Mouse (Mus musculus): ENCODE measurements around the gene Adgrl2. TPM values are rescaled to one million over a fixed set of nuclear protein-coding genes. Genes with fewer than 3 reads are reported as not detected.
A peak's percentile ranks its signal among the peaks of the same experiment; 100 is the strongest.

Adgrl2 gene
- polyA plus RNA-seq, 1 experiment from 2014 or later, result 86.7 TPM

GRCm38 (mm10) chr3:148899857-148900256 lies 90.5 kb downstream of the Adgrl2 start:
- no peak for ATAC-seq (ENCODE audit: insufficient number of reproducible peaks, low FRiP score, low TSS enrichment, low read depth)
- no peak overlapping the region for H3K4me3 ChIP-seq (replicated peaks)

GRCm38 (mm10) chr3:148899416-148899815 lies 90.9 kb downstream of the Adgrl2 start:
- H3K4me1 ChIP-seq, result peaks cover 29% of the 10 kb centered on the region

More at GRCm38 (mm10) chr3:148899857-148900256, 90.5 kb downstream of the Adgrl2 start:
- Histone ChIP-seq H3K36me3 (no peaks in the 10 kb centered on the region), H3K4me1 (peaks cover 27% of the 10 kb centered on the region), H3K27me3 (no peaks in the 10 kb centered on the region), H3K27ac (replicated peaks) (no peak overlapping the region), H3K4me2 (replicated peaks) (no peak overlapping the region), H3K9me3 (replicated peaks) (no peaks in the 10 kb centered on the region), H3K9ac (no peak overlapping the region)
- WGBS, result 50% methylated on average over 6 of the region's 6 CpGs

GRCm38 (mm10) chr3:148898535-148899250 lies 91.7 kb downstream of the Adgrl2 start:
- no peak overlapping the region for H3K27ac ChIP-seq (replicated peaks)
- H3K4me3 ChIP-seq (replicated peaks), result no peak overlapping the region
- H3K27me3 ChIP-seq, result no peaks in the 10 kb centered on the region
- no peak overlapping the region for H3K9ac ChIP-seq
- H3K9me3 ChIP-seq (replicated peaks), result no peaks in the 10 kb centered on the region
- H3K36me3 ChIP-seq, result no peaks in the 10 kb centered on the region
- WGBS, result 72% methylated on average over 8 of the region's 8 CpGs
- H3K4me1 ChIP-seq, result peaks cover 29% of the 10 kb centered on the region
- ATAC-seq (ENCODE audit: insufficient number of reproducible peaks, low FRiP score, low TSS enrichment, low read depth), result no peak
- no peak overlapping the region for H3K4me2 ChIP-seq (replicated peaks)

More at GRCm38 (mm10) chr3:148899416-148899815, 90.9 kb downstream of the Adgrl2 start:
- Histone ChIP-seq H3K36me3 (no peaks in the 10 kb centered on the region), H3K9me3 (replicated peaks) (no peaks in the 10 kb centered on the region), H3K9ac (no peak overlapping the region), H3K27me3 (no peaks in the 10 kb centered on the region), H3K4me3 (replicated peaks) (no peak overlapping the region), H3K4me2 (replicated peaks) (no peak overlapping the region), H3K27ac (replicated peaks) (no peak overlapping the region)
- 59% methylated on average over 6 of the region's 6 CpGs for WGBS
- no peak for ATAC-seq (ENCODE audit: insufficient number of reproducible peaks, low FRiP score, low TSS enrichment, low read depth)

DNA sequence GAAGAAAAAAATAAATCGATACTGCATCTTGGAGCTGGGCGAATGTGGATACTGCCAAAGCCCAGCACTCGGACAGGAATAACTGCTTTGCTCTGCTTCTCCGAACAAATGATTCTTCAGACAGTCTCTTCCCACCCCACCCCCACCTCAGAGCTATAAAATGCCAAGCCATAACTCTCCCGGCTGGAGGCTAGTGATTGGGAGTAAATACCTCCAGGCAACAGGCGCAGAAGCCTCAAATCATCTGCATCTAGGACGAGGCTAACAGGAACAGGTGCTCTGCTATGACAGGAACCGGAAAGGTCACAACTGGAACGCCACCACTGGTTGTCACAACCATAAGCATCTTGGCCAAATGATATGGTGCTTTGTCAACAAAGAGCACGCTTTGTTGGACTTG lies 94.1 kb downstream of the Adgrl2 start:
- Histone ChIP-seq H3K36me3 (no peaks in the 10 kb centered on the region), H3K4me1 (peaks cover 29% of the 10 kb centered on the region), H3K4me2 (replicated peaks) (no peak overlapping the region), H3K4me3 (replicated peaks) (no peak overlapping the region), H3K27me3 (no peaks in the 10 kb centered on the region), H3K27ac (replicated peaks) (no peak overlapping the region), H3K9ac (no peak overlapping the region), H3K9me3 (replicated peaks) (no peaks in the 10 kb centered on the region)
- 46% methylated on average over 10 of the region's 10 CpGs for WGBS
- ATAC-seq (ENCODE audit: insufficient number of reproducible peaks, low FRiP score, low TSS enrichment, low read depth), result peak; percentile 29; the same call in 1 of the 2 replicates

- WGBS, result 76% methylated on average over 13 of the region's 13 CpGs
- no peak overlapping the region for H3K4me2 ChIP-seq (replicated peaks)
- no peak overlapping the region for H3K9ac ChIP-seq
- peaks cover 29% of the 10 kb centered on the region for H3K4me1 ChIP-seq
- H3K36me3 ChIP-seq, result no peaks in the 10 kb centered on the region
- no peak overlapping the region for H3K27ac ChIP-seq (replicated peaks)
- H3K4me3 ChIP-seq (replicated peaks), result no peak overlapping the region
- no peaks in the 10 kb centered on the region for H3K27me3 ChIP-seq
- 0 out of 2 replicates have a peak, but pooled peaks have one; percentile 39 for ATAC-seq (ENCODE audit: insufficient number of reproducible peaks, low FRiP score, low TSS enrichment, low read depth)
- H3K9me3 ChIP-seq (replicated peaks), result no peaks in the 10 kb centered on the region
Observed at GRCm38 (mm10) chr3:148895396-148896109, 94.8 kb downstream of the Adgrl2 start.

GRCm38 (mm10) chr3:148894867-148895266 lies 95.5 kb downstream of the Adgrl2 start:
- 76% methylated on average over 8 of the region's 8 CpGs for WGBS

GRCm38 (mm10) chr3:148887902-148888301 lies 102.5 kb downstream of the Adgrl2 start:
- ATAC-seq (ENCODE audit: insufficient number of reproducible peaks, low FRiP score, low TSS enrichment, low read depth), result no peak

More at GRCm38 (mm10) chr3:148894867-148895266, 95.5 kb downstream of the Adgrl2 start:
- H3K9me3 ChIP-seq (replicated peaks), result no peaks in the 10 kb centered on the region
- H3K9ac ChIP-seq, result no peak overlapping the region
- ATAC-seq (ENCODE audit: insufficient number of reproducible peaks, low FRiP score, low TSS enrichment, low read depth), result no peak
- H3K27me3 ChIP-seq, result no peaks in the 10 kb centered on the region
- H3K4me3 ChIP-seq (replicated peaks), result no peak overlapping the region
- no peaks in the 10 kb centered on the region for H3K36me3 ChIP-seq
- 0 out of 2 replicates have a peak overlapping the region, but pooled peaks have one; percentile 4 for H3K27ac ChIP-seq (replicated peaks)
- peaks cover 29% of the 10 kb centered on the region for H3K4me1 ChIP-seq
- H3K4me2 ChIP-seq (replicated peaks), result no peak overlapping the region

DNA sequence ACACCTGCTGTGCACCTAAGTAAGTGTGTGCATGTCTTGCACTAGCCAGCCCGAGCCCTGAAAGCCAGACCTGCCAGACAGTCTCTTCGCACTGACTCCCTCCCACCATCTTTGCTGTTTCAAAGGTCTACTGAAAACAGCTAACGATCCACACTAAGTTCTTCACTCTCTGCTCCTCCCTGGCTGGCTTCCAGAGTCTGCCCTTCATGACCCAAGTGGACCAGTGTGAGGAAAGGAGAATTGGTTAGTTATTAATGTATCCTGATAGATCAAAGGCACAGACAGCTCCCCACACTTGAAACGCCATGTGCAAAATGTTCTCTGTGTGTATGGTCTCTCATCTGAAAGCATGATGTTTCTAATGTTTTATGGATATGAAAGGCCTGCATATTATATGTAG lies 103.4 kb downstream of the Adgrl2 start:
- Histone ChIP-seq H3K4me3 (replicated peaks) (no peak overlapping the region), H3K36me3 (peaks cover 18% of the 10 kb centered on the region; the same call in 1 of the 2 replicates), H3K9me3 (replicated peaks) (no peaks in the 10 kb centered on the region), H3K9ac (no peak overlapping the region), H3K4me1 (no peaks in the 10 kb centered on the region), H3K4me2 (replicated peaks) (no peak overlapping the region), H3K27ac (replicated peaks) (no peak overlapping the region), H3K27me3 (no peaks in the 10 kb centered on the region)
- WGBS, result 85% methylated on average over 4 of the region's 4 CpGs
- ATAC-seq (ENCODE audit: insufficient number of reproducible peaks, low FRiP score, low TSS enrichment, low read depth), result no peak

More at GRCm38 (mm10) chr3:148887902-148888301, 102.5 kb downstream of the Adgrl2 start:
- Histone ChIP-seq H3K27me3 (no peaks in the 10 kb centered on the region), H3K27ac (replicated peaks) (no peak overlapping the region), H3K9me3 (replicated peaks) (no peaks in the 10 kb centered on the region), H3K4me2 (replicated peaks) (no peak overlapping the region), H3K36me3 (peaks cover 18% of the 10 kb centered on the region; the same call in 1 of the 2 replicates), H3K4me1 (no peaks in the 10 kb centered on the region), H3K4me3 (replicated peaks) (no peak overlapping the region), H3K9ac (no peak overlapping the region)
- 83% methylated on average over 5 of the region's 5 CpGs for WGBS

DNA sequence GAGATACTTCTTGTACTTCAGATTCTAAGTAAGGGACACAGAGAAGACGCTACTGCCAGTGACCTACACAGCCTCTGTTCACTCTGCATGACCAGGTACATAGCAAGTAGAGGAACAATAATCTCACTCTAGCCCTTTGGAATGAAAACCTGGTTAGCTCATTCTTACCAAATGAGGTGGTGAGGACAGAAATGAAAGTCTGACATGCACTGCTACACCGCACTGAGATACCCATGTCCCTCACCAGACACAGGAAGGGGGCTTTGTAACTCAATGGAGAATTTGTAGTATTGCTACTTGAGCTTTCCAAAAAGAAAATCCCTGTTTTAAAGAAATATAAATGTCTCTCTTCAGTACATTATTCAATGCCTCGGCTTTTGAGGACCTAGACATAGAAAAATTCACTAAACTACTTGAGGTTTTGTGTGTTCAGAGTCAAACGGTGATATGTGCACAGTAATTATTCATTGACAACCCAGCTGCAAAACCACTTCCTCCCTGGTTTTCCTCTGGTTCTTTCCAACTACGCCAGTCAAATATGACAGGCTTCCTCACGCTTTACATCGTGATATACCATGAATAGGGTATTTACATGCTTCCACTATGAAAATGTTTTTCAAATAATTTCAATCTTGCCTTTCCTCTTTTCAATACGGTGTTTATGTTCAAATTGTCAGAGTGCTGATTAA lies 104.2 kb downstream of the Adgrl2 start:
- Histone ChIP-seq H3K27ac (replicated peaks) (no peak overlapping the region), H3K4me2 (replicated peaks) (no peak overlapping the region), H3K9ac (no peak overlapping the region), H3K27me3 (no peaks in the 10 kb centered on the region), H3K36me3 (peaks cover 18% of the 10 kb centered on the region; the same call in 1 of the 2 replicates), H3K9me3 (replicated peaks) (no peaks in the 10 kb centered on the region), H3K4me3 (replicated peaks) (no peak overlapping the region), H3K4me1 (no peaks in the 10 kb centered on the region)
- ATAC-seq (ENCODE audit: insufficient number of reproducible peaks, low FRiP score, low TSS enrichment, low read depth), result no peak
- 77% methylated on average over 8 of the region's 8 CpGs for WGBS

- no peaks in the 10 kb centered on the region for H3K27me3 ChIP-seq
- H3K36me3 ChIP-seq, result peaks cover 18% of the 10 kb centered on the region; the same call in 1 of the 2 replicates
- no peak overlapping the region for H3K27ac ChIP-seq (replicated peaks)
- H3K9me3 ChIP-seq (replicated peaks), result no peaks in the 10 kb centered on the region
- ATAC-seq (ENCODE audit: insufficient number of reproducible peaks, low FRiP score, low TSS enrichment, low read depth), result no peak
- no peak overlapping the region for H3K4me2 ChIP-seq (replicated peaks)
- H3K9ac ChIP-seq, result no peak overlapping the region
- WGBS, result 81% methylated on average over 4 of the region's 4 CpGs
- H3K4me3 ChIP-seq (replicated peaks), result no peak overlapping the region
- no peaks in the 10 kb centered on the region for H3K4me1 ChIP-seq
Observed at GRCm38 (mm10) chr3:148885184-148885583, 105.2 kb downstream of the Adgrl2 start.

GRCm38 (mm10) chr3:148881431-148881830 lies 108.9 kb downstream of the Adgrl2 start:
- WGBS, result 87% methylated on average over 5 of the region's 5 CpGs
- Histone ChIP-seq H3K27ac (replicated peaks) (no peak overlapping the region), H3K4me1 (no peaks in the 10 kb centered on the region), H3K27me3 (no peaks in the 10 kb centered on the region), H3K9ac (no peak overlapping the region), H3K9me3 (replicated peaks) (no peaks in the 10 kb centered on the region), H3K4me3 (replicated peaks) (no peak overlapping the region), H3K36me3 (0 out of 2 replicates have a peak, but pooled peaks cover 3% of the 10 kb centered on the region), H3K4me2 (replicated peaks) (no peak overlapping the region)
- ATAC-seq (ENCODE audit: insufficient number of reproducible peaks, low FRiP score, low TSS enrichment, low read depth), result no peak
